In genomic region chr12:100275850-100276249, GRCm38 (mm10) we compare ENCODE assay signal across 9 mouse cellular contexts.
DNase-seq lines count a peak whose midpoint lies in the region; ATAC-seq and TF ChIP-seq lines count a peak whose summit lies in the region.
"Had no signal": no experiment of that assay in that cellular context is flagged by ENCODE, and none has a peak within 500 bp of the region (broad histone marks: within the 10 kb centered on the region; RNA-seq: fewer than 3 reads in every experiment).

No protein-coding gene starts in this region.

- peaks cover 25% of the 10 kb centered on the region for H3K4me1 ChIP-seq in embryonic facial prominence, embryonic 12.5 days
- H3K4me1 ChIP-seq in embryonic facial prominence, embryonic 10.5 days: peaks cover 23% of the 10 kb centered on the region
- peaks cover 12% of the 10 kb centered on the region for H3K4me1 ChIP-seq in midbrain, embryonic 14.5 days (ENCODE audit: control insufficient read depth, insufficient read depth, low read length)

- no peak overlapping the region for H3K4me2 ChIP-seq in embryonic facial prominence, embryonic 12.5 days (replicated peaks)
- no peak overlapping the region for H3K4me2 ChIP-seq in midbrain, embryonic 14.5 days (ENCODE audit: low read length)
- H3K4me2 ChIP-seq: neural tube, embryonic 12.5 days had no signal

- TF ChIP-seq CTCF in C2C12 (IDR thresholded peaks at IDR 0.05; ENCODE audit: control insufficient read depth, insufficient read depth, insufficient read length): no peak

- no peak for DNase-seq in embryonic facial prominence, embryonic 10.5 days (ENCODE audit: low spot score)
- peak; percentile 85 for DNase-seq in gastrocnemius, postnatal 14 days
- DNase-seq in kidney, adult 8-10 months: peak; percentile 75 to 81
- peak; percentile 47 for DNase-seq in midbrain, embryonic 14.5 days
- DNase-seq in T-cell, adult 2 months (ENCODE audit: low spot score): no peak
- no peak for DNase-seq in c-Kit-positive CD71-positive TER-119-positive erythroid progenitor cells, embryonic 14.5 days (ENCODE audit: low spot score)

- no peak overlapping the region for H3K4me3 ChIP-seq in embryonic facial prominence, embryonic 12.5 days
- no peak overlapping the region for H3K4me3 ChIP-seq in embryonic facial prominence, embryonic 10.5 days
- H3K4me3 ChIP-seq in C2C12 (ENCODE audit: insufficient read depth, poor library complexity, severe bottlenecking): no peak overlapping the region
- H3K4me3 ChIP-seq in midbrain, embryonic 14.5 days (replicated peaks; ENCODE audit: low read depth, low read length): no peak overlapping the region
- H3K4me3 ChIP-seq: neural tube, embryonic 12.5 days had no signal

- no peaks in the 10 kb centered on the region for H3K27me3 ChIP-seq in embryonic facial prominence, embryonic 12.5 days
- H3K27me3 ChIP-seq in embryonic facial prominence, embryonic 10.5 days (replicated peaks; ENCODE audit: low read depth, poor library complexity, severe bottlenecking): 0 out of 2 replicates have a peak, but pooled peaks cover 5% of the 10 kb centered on the region
- H3K27me3 ChIP-seq in C2C12 (ENCODE audit: control insufficient read depth, insufficient read depth, insufficient read length): no peaks in the 10 kb centered on the region
- no peaks in the 10 kb centered on the region for H3K27me3 ChIP-seq in midbrain, embryonic 14.5 days (ENCODE audit: control insufficient read depth, insufficient read depth, low read length)
- H3K27me3 ChIP-seq: neural tube, embryonic 12.5 days had no signal

- H3K27ac ChIP-seq in embryonic facial prominence, embryonic 12.5 days: 0 out of 2 replicates have a peak overlapping the region, but pooled peaks have one; percentile 46
- no peak overlapping the region for H3K27ac ChIP-seq in embryonic facial prominence, embryonic 10.5 days (replicated peaks)
- H3K27ac ChIP-seq in midbrain, embryonic 14.5 days (replicated peaks; ENCODE audit: low read depth, low read length): peak overlapping the region; percentile 45; the same call in 1 of the 2 replicates
- H3K27ac ChIP-seq: neural tube, embryonic 12.5 days had no signal

- H3K79me3 ChIP-seq in C2C12 (ENCODE audit: low read depth): no peaks in the 10 kb centered on the region

- H3K36me3 ChIP-seq in embryonic facial prominence, embryonic 12.5 days: no peaks in the 10 kb centered on the region
- no peaks in the 10 kb centered on the region for H3K36me3 ChIP-seq in embryonic facial prominence, embryonic 10.5 days (replicated peaks)
- no peaks in the 10 kb centered on the region for H3K36me3 ChIP-seq in C2C12 (ENCODE audit: control insufficient read depth, insufficient read depth)
- H3K36me3 ChIP-seq in midbrain, embryonic 14.5 days (ENCODE audit: control insufficient read depth, insufficient read depth, low read length): no peaks in the 10 kb centered on the region
- H3K36me3 ChIP-seq: neural tube, embryonic 12.5 days had no signal

- ATAC-seq in embryonic facial prominence, embryonic 12.5 days (ENCODE audit: insufficient number of reproducible peaks, insufficient read depth, low FRiP score, low TSS enrichment): no peak
- ATAC-seq in midbrain, embryonic 14.5 days (ENCODE audit: low FRiP score, low TSS enrichment): 0 out of 2 replicates have a peak, but pooled peaks have one; percentile 32

- WGBS in embryonic facial prominence, embryonic 12.5 days: 70% methylated on average over 5 of the region's 5 CpGs
- WGBS in embryonic facial prominence, embryonic 10.5 days: 87% methylated on average over 5 of the region's 5 CpGs
- 80% methylated on average over 5 of the region's 5 CpGs for WGBS in midbrain, embryonic 14.5 days

- H3K9me3 ChIP-seq in embryonic facial prominence, embryonic 12.5 days: no peaks in the 10 kb centered on the region
- no peaks in the 10 kb centered on the region for H3K9me3 ChIP-seq in embryonic facial prominence, embryonic 10.5 days
- H3K9me3 ChIP-seq in midbrain, embryonic 14.5 days (ENCODE audit: control insufficient read depth, low read length): no peaks in the 10 kb centered on the region
- H3K9me3 ChIP-seq: neural tube, embryonic 12.5 days had no signal

- no peaks in the 10 kb centered on the region for H3K79me2 ChIP-seq in C2C12 (ENCODE audit: control insufficient read depth, insufficient read depth)

- intact Hi-C loops in gastrocnemius, postnatal 14 days (cut with DNase I; ENCODE audit: low total_unique reads): no loop called here

- no peak overlapping the region for H3ac ChIP-seq in C2C12 (ENCODE audit: control insufficient read depth, insufficient read length, low read depth)

- H3K9ac ChIP-seq in embryonic facial prominence, embryonic 12.5 days: no peak overlapping the region
- H3K9ac ChIP-seq in midbrain, embryonic 14.5 days (replicated peaks; ENCODE audit: low read length): no peak overlapping the region
- H3K9ac ChIP-seq: neural tube, embryonic 12.5 days had no signal

TF ChIP-seq in C2C12, 6 proteins besides CTCF, POLR2A, EP300 and RAD21:
- TF ChIP-seq USF1 (IDR thresholded peaks at IDR 0.05; ENCODE audit: low read depth) (no peak), FOSL1 (IDR thresholded peaks at IDR 0.05; ENCODE audit: insufficient read depth, low read length, poor library complexity, severe bottlenecking) (no peak), CEBPB (IDR thresholded peaks at IDR 0.05; ENCODE audit: low read depth) (no peak), MYOG (IDR thresholded peaks at IDR 0.05; ENCODE audit: control insufficient read depth, extremely low read depth, insufficient read length) (no peak), MYOD1 (IDR thresholded peaks at IDR 0.05; ENCODE audit: control insufficient read depth, insufficient read length, low read depth) (peak; percentile 63), MAX (IDR thresholded peaks at IDR 0.05) (no peak)
TF ChIP-seq in C2C12: peak in this region for 1.

Comparison
In these comparisons a context has a peak if more than half of its experiments do, and no peak if none do; other contexts are left out.
1. DNase-seq: peak in gastrocnemius, postnatal 14 days (single experiment), kidney, adult 8-10 months (2 of 2) and midbrain, embryonic 14.5 days (single experiment); none in embryonic facial prominence, embryonic 10.5 days (single experiment), T-cell, adult 2 months (single experiment) and c-Kit-positive CD71-positive TER-119-positive erythroid progenitor cells, embryonic 14.5 days (single experiment).